Mouse (Mus musculus) urinary bladder, postnatal 36 days (tissue): ENCODE measurements around the gene Per1.
A peak's percentile ranks its signal among the peaks of the same experiment; 100 is the strongest.
"Not testable (repeated sequence)": the region's sequence is repeated elsewhere in the genome, so short reads cannot be mapped to it uniquely, and the experiment has no call there.

Source experiments
- DNase-seq, 2 experiments: peaks; one replicate each; pipeline ENCODE4 v3.0.0; 2022; ENCODE audit warnings: low spot score in 2 of 2, mixed read lengths in 1 of 2

Per1 gene

GRCm38 (mm10) chr11:69080855-69081222, 14.2 kb upstream of the Per1 start:
- no peak for DNase-seq

GRCm38 (mm10) chr11:69081613-69082012, 13.4 kb upstream of the Per1 start:
- no peak for DNase-seq

GRCm38 (mm10) chr11:69085608-69086007, 9.4 kb upstream of the Per1 start:
- DNase-seq: no peak

- no peak for DNase-seq
These were observed 8.6 kb upstream of the Per1 start for GRCm38 (mm10) chr11:69086390-69086789.

- no peak for DNase-seq
These were observed 7.9 kb upstream of the Per1 start for GRCm38 (mm10) chr11:69087082-69087481.

- DNase-seq: no peak
These were observed 7.4 kb upstream of the Per1 start for GRCm38 (mm10) chr11:69087597-69087996.

GRCm38 (mm10) chr11:69088103-69088855, 6.7 kb upstream of the Per1 start, which contains the start of gene Vamp2:
Gene Vamp2, plus strand, starts transcription at chr11:69088490.
- peak; percentile 86 to 87 for DNase-seq

- DNase-seq: no peak
These were observed 6.0 kb upstream of the Per1 start for GRCm38 (mm10) chr11:69088856-69089615.

GRCm38 (mm10) chr11:69089616-69090290, 5.3 kb upstream of the Per1 start:
- no peak for DNase-seq

- no peak for DNase-seq
These were observed 4.7 kb upstream of the Per1 start for GRCm38 (mm10) chr11:69090367-69090766.

GRCm38 (mm10) chr11:69091566-69092385, 3.2 kb upstream of the Per1 start:
- no peak for DNase-seq

- peak; percentile 83 to 89 for DNase-seq
These were observed 2.6 kb upstream of the Per1 start for GRCm38 (mm10) chr11:69092386-69092751.

GRCm38 (mm10) chr11:69092871-69093270, 2.1 kb upstream of the Per1 start:
- DNase-seq: no peak

GRCm38 (mm10) chr11:69093856-69094255, 1.2 kb upstream of the Per1 start:
- not testable (repeated sequence) for DNase-seq

- peak in 1 of 2 experiments; percentile 57 for DNase-seq
These were observed 654 bp downstream of the Per1 start for GRCm38 (mm10) chr11:69095511-69096231.

- DNase-seq: no peak
These were observed 1.5 kb downstream of the Per1 start for GRCm38 (mm10) chr11:69096360-69096986.

GRCm38 (mm10) chr11:69096987-69097900, 2.2 kb downstream of the Per1 start:
- peak; percentile 99 for DNase-seq

- no peak for DNase-seq
These were observed 3.2 kb downstream of the Per1 start for GRCm38 (mm10) chr11:69098039-69098761.

GRCm38 (mm10) chr11:69098762-69099091, 3.7 kb downstream of the Per1 start:
- DNase-seq: peak; percentile 96 to 98
